Mouse (Mus musculus): ENCODE data around the gene Nyap1.

- TF ChIP-seq POLR2A (IDR thresholded peaks at IDR 0.05; ENCODE audit: insufficient read depth, low read length) (peak; percentile 77), CTCF (IDR thresholded peaks at IDR 0.05; ENCODE audit: low read depth, low read length) (peak; percentile 54)
These were observed at the start of gene Nyap1 for GRCm38 (mm10) chr5:137741023-137741931.
